Comparison of ENCODE assay signal across 15 mouse cellular contexts in genomic region chr2:144780731-144781130, GRCm38 (mm10). TPM values are rescaled to one million over a fixed set of nuclear protein-coding genes. Genes with fewer than 3 reads are reported as not detected.
DNase-seq lines count a peak whose midpoint lies in the region; ATAC-seq and TF ChIP-seq lines count a peak whose summit lies in the region.
"Had no signal": no experiment of that assay in that cellular context is flagged by ENCODE, and none has a peak within 500 bp of the region (broad histone marks: within the 10 kb centered on the region; RNA-seq: fewer than 3 reads in every experiment).

No protein-coding gene starts in this region.

- no peak for TF ChIP-seq CTCF in kidney, adult 2 months (conservative IDR thresholded peaks at IDR 0.05; ENCODE audit: insufficient read depth, insufficient read length, low read depth, low read length)

- ATAC-seq in kidney, embryonic 15.5 days (replicated peaks; ENCODE audit: low FRiP score): no peak
- no peak for ATAC-seq in activated CD4-positive, CD25-positive, alpha-beta regulatory T cell, adult 4 months
- ATAC-seq: liver, postnatal 0 days had no signal

- no peaks in the 10 kb centered on the region for H3K9me3 ChIP-seq in kidney, embryonic 15.5 days (replicated peaks)
- H3K9me3 ChIP-seq: embryonic facial prominence, embryonic 12.5 days; limb, embryonic 12.5 days had no signal

- no peaks in the 10 kb centered on the region for H3K36me3 ChIP-seq in kidney, adult 2 months (ENCODE audit: control insufficient read depth, insufficient read depth, low read length)
- H3K36me3 ChIP-seq in kidney, embryonic 15.5 days: no peaks in the 10 kb centered on the region
- H3K36me3 ChIP-seq: embryonic facial prominence, embryonic 12.5 days; limb, embryonic 12.5 days had no signal

- TF ChIP-seq POLR2A in kidney, adult 2 months (IDR thresholded peaks at IDR 0.05; ENCODE audit: low read depth, low read length): no peak

- H3K9ac ChIP-seq in kidney, embryonic 15.5 days: no peak overlapping the region
- H3K9ac ChIP-seq: embryonic facial prominence, embryonic 12.5 days; limb, embryonic 12.5 days; liver, postnatal 0 days had no signal

- 28% methylated on average over 5 of the region's 5 CpGs for WGBS in kidney, adult 2 months
- 36% methylated on average over 5 of the region's 5 CpGs for WGBS in kidney, embryonic 15.5 days

- no peak overlapping the region for H3K4me2 ChIP-seq in kidney, embryonic 15.5 days
- H3K4me2 ChIP-seq: embryonic facial prominence, embryonic 12.5 days; heart, embryonic 11.5 days; limb, embryonic 12.5 days had no signal

- no peak overlapping the region for H3K4me3 ChIP-seq in kidney, adult 2 months (ENCODE audit: insufficient read depth, low read depth, low read length)
- H3K4me3 ChIP-seq in kidney, embryonic 15.5 days (replicated peaks): no peak overlapping the region
- H3K4me3 ChIP-seq: embryonic facial prominence, embryonic 12.5 days; limb, embryonic 12.5 days had no signal

- no peaks in the 10 kb centered on the region; the same call in 1 of the 2 replicates for H3K4me1 ChIP-seq in kidney, adult 2 months (ENCODE audit: control insufficient read depth, insufficient read depth, low read length)
- H3K4me1 ChIP-seq in kidney, embryonic 15.5 days: peaks cover 6% of the 10 kb centered on the region; the same call in 1 of the 2 replicates
- H3K4me1 ChIP-seq: embryonic facial prominence, embryonic 12.5 days; limb, embryonic 12.5 days had no signal

- peak; percentile 66 for DNase-seq in kidney, adult 2 months
- peak; percentile 18 for DNase-seq in urinary bladder, postnatal 14 days (ENCODE audit: low spot score)
- DNase-seq in urinary bladder, postnatal 10 days (ENCODE audit: low spot score): no peak
- peak; percentile 28 to 50 for DNase-seq in kidney, postnatal 4 days
- no peak for DNase-seq in c-Kit-positive CD71-positive TER-119-positive erythroid progenitor cells, embryonic 14.5 days (ENCODE audit: low spot score)
- DNase-seq: cerebellum, adult 9-10 months; heart, postnatal 4 days; liver, postnatal 0 days had no signal

- no peak overlapping the region for H3K27ac ChIP-seq in kidney, adult 2 months (ENCODE audit: insufficient read depth, low read depth, low read length)
- H3K27ac ChIP-seq in kidney, embryonic 15.5 days: no peak overlapping the region
- H3K27ac ChIP-seq: embryonic facial prominence, embryonic 12.5 days; limb, embryonic 12.5 days had no signal

- 0 out of 2 replicates have a peak, but pooled peaks cover 1% of the 10 kb centered on the region for H3K27me3 ChIP-seq in kidney, adult 2 months (replicated peaks; ENCODE audit: control insufficient read depth, insufficient read depth, low read length)
- no peaks in the 10 kb centered on the region for H3K27me3 ChIP-seq in kidney, embryonic 15.5 days
- H3K27me3 ChIP-seq: embryonic facial prominence, embryonic 12.5 days; limb, embryonic 12.5 days had no signal

RNA-seq across cellular contexts. Expression of gene Scp2d1, which starts 42.7 kb away (rescaled TPM):
- polyA plus RNA-seq in kidney, adult 2 months (2012; rRNA removed): not detected in 2 replicates
- polyA plus RNA-seq in kidney, embryonic 15.5 days (2015; fragmentation: Nextera tagmentation; extraction: Ambion mirVana): not detected in 2 replicates
- not detected for polyA plus RNA-seq in activated CD4-positive, CD25-positive, alpha-beta regulatory T cell, adult 4 months (2017; shearing (Covaris generic))
- polyA plus RNA-seq: embryonic facial prominence, embryonic 12.5 days; forebrain, embryonic 11.5 days; heart, embryonic 11.5 days; limb, embryonic 12.5 days; liver, postnatal 0 days; small intestine, adult 2 months had no signal

Comparison
In these comparisons a context has a peak if more than half of its experiments do, and no peak if none do; other contexts are left out.
1. DNase-seq: peak in kidney, adult 2 months (single experiment), urinary bladder, postnatal 14 days (single experiment) and kidney, postnatal 4 days (2 of 2); none in urinary bladder, postnatal 10 days (single experiment) and c-Kit-positive CD71-positive TER-119-positive erythroid progenitor cells, embryonic 14.5 days (single experiment).